Comparison of ENCODE assay signal across 10 mouse cellular contexts in genomic region chr2:169777242-169777641, GRCm38 (mm10).
DNase-seq lines count a peak whose midpoint lies in the region; ATAC-seq lines count a peak whose summit lies in the region.
"Had no signal": no experiment of that assay in that cellular context is flagged by ENCODE, and none has a peak within 500 bp of the region (broad histone marks: within the 10 kb centered on the region; RNA-seq: fewer than 3 reads in every experiment).

No protein-coding gene starts in this region.

- peaks cover 23% of the 10 kb centered on the region for H3K4me1 ChIP-seq in brown adipose tissue, adult 24 weeks (ENCODE audit: control insufficient read depth, insufficient read depth, insufficient read length, low read length)
- H3K4me1 ChIP-seq in liver, embryonic 13.5 days (replicated peaks): peaks cover 12% of the 10 kb centered on the region
- no peaks in the 10 kb centered on the region for H3K4me1 ChIP-seq in midbrain, embryonic 16.5 days (ENCODE audit: control insufficient read depth, insufficient read depth, low read length)
- peaks cover 5% of the 10 kb centered on the region for H3K4me1 ChIP-seq in hindbrain, embryonic 16.5 days (ENCODE audit: control insufficient read depth, insufficient read depth, low read depth, low read length)

- no peak overlapping the region for H3K4me2 ChIP-seq in liver, embryonic 13.5 days
- no peak overlapping the region for H3K4me2 ChIP-seq in midbrain, embryonic 16.5 days (ENCODE audit: low read length)
- H3K4me2 ChIP-seq in hindbrain, embryonic 16.5 days (ENCODE audit: low read length): no peak overlapping the region
- H3K4me2 ChIP-seq: hindbrain, embryonic 15.5 days had no signal

- 28% methylated on average over 4 of the region's 4 CpGs for WGBS in liver, embryonic 13.5 days (ENCODE audit: insufficient replicate concordance)
- 58% methylated on average over 4 of the region's 4 CpGs for WGBS in midbrain, embryonic 16.5 days
- 57% methylated on average over 4 of the region's 4 CpGs for WGBS in hindbrain, embryonic 16.5 days

- no peak overlapping the region for H3K4me3 ChIP-seq in brown adipose tissue, adult 24 weeks (ENCODE audit: insufficient read depth, low read depth, low read length)
- H3K4me3 ChIP-seq in liver, embryonic 13.5 days (replicated peaks): no peak overlapping the region
- no peak overlapping the region for H3K4me3 ChIP-seq in midbrain, embryonic 16.5 days (ENCODE audit: low read depth, low read length)
- no peak overlapping the region for H3K4me3 ChIP-seq in hindbrain, embryonic 16.5 days (ENCODE audit: low read length)
- H3K4me3 ChIP-seq: hindbrain, embryonic 15.5 days had no signal

- peak; percentile 57 for DNase-seq in adrenal gland, adult 2 months
- DNase-seq in kidney, adult 18-20 months: peak; percentile 42
- DNase-seq in liver, embryonic 13.5 days: no peak
- no peak for DNase-seq in spleen, postnatal 10 days (ENCODE audit: low spot score in 2 of 2)
- DNase-seq in cerebellum, adult 11-12 months: no peak
- DNase-seq: right cerebral cortex, postnatal 25 days had no signal

- H3K9ac ChIP-seq in liver, embryonic 13.5 days: no peak overlapping the region
- no peak overlapping the region for H3K9ac ChIP-seq in midbrain, embryonic 16.5 days (ENCODE audit: low read depth, low read length)
- H3K9ac ChIP-seq in hindbrain, embryonic 16.5 days (ENCODE audit: low read depth, low read length): no peak overlapping the region
- H3K9ac ChIP-seq: hindbrain, embryonic 15.5 days had no signal

- H3K36me3 ChIP-seq in liver, embryonic 13.5 days: no peaks in the 10 kb centered on the region
- H3K36me3 ChIP-seq in midbrain, embryonic 16.5 days (ENCODE audit: control insufficient read depth, insufficient read depth, low read length): no peaks in the 10 kb centered on the region
- no peaks in the 10 kb centered on the region for H3K36me3 ChIP-seq in hindbrain, embryonic 16.5 days (ENCODE audit: control insufficient read depth, insufficient read depth, low read length)
- H3K36me3 ChIP-seq: hindbrain, embryonic 15.5 days had no signal

- no peaks in the 10 kb centered on the region for H3K27me3 ChIP-seq in liver, embryonic 13.5 days
- no peaks in the 10 kb centered on the region for H3K27me3 ChIP-seq in midbrain, embryonic 16.5 days (ENCODE audit: control insufficient read depth, insufficient read depth, low read depth, low read length)
- H3K27me3 ChIP-seq in hindbrain, embryonic 16.5 days (replicated peaks; ENCODE audit: control insufficient read depth, insufficient read depth, low read length): no peaks in the 10 kb centered on the region
- H3K27me3 ChIP-seq: hindbrain, embryonic 15.5 days had no signal

- H3K9me3 ChIP-seq in liver, embryonic 13.5 days (replicated peaks): no peaks in the 10 kb centered on the region
- H3K9me3 ChIP-seq in midbrain, embryonic 16.5 days (replicated peaks; ENCODE audit: control insufficient read depth, low read length, poor library complexity, severe bottlenecking): no peaks in the 10 kb centered on the region
- H3K9me3 ChIP-seq in hindbrain, embryonic 16.5 days (ENCODE audit: control insufficient read depth, low read length): no peaks in the 10 kb centered on the region
- H3K9me3 ChIP-seq: hindbrain, embryonic 15.5 days had no signal

- H3K27ac ChIP-seq in brown adipose tissue, adult 24 weeks (replicated peaks; ENCODE audit: low read depth, low read length): peak overlapping the region; percentile 75
- H3K27ac ChIP-seq in liver, embryonic 13.5 days: no peak overlapping the region
- no peak overlapping the region for H3K27ac ChIP-seq in midbrain, embryonic 16.5 days (ENCODE audit: low read length)
- no peak overlapping the region for H3K27ac ChIP-seq in hindbrain, embryonic 16.5 days (ENCODE audit: low read depth, low read length)
- H3K27ac ChIP-seq: hindbrain, embryonic 15.5 days had no signal

- peak; percentile 39 for ATAC-seq in liver, embryonic 13.5 days (ENCODE audit: low read depth)
- ATAC-seq in midbrain, embryonic 16.5 days: no peak
- ATAC-seq in hindbrain, embryonic 16.5 days: no peak

Comparison
In these comparisons a context has a peak if more than half of its experiments do, and no peak if none do; other contexts are left out.
1. DNase-seq: peak in adrenal gland, adult 2 months (single experiment) and kidney, adult 18-20 months (single experiment); none in liver, embryonic 13.5 days (single experiment), spleen, postnatal 10 days (0 of 2) and cerebellum, adult 11-12 months (single experiment).